Mouse (Mus musculus) lung, embryonic 15.5 days (tissue): ENCODE data around the gene Pcolce. TPM values are rescaled to one million over a fixed set of nuclear protein-coding genes. Genes with fewer than 3 reads are reported as not detected.

Experiments
- ATAC-seq: fragments of 200-750 bp; cut with Nextera tagmentation; 2 replicates; pipeline ENCODE4 v1.8.0; 2017; ENCODE audit warnings: moderate number of reproducible peaks, borderline replicate concordance; ENCODE audit not compliant: low FRiP score, low TSS enrichment; ENCODE audit errors: extremely low read depth
- H3K27ac ChIP-seq: fragments of 300-500 bp; sonication (generic); 2 replicates; pipeline ENCODE4 v1.5.1; 2015; ENCODE audit warnings: moderate library complexity, mild to moderate bottlenecking, inconsistent platforms
- H3K27me3 ChIP-seq: fragments of 300-500 bp; sonication (generic); 2 replicates; pipeline ENCODE4 v1.6.1; 2015; ENCODE audit warnings: inconsistent platforms
- H3K36me3 ChIP-seq: fragments of 300-500 bp; sonication (generic); 2 replicates; pipeline ENCODE4 v1.6.1; 2015; ENCODE audit warnings: inconsistent platforms
- H3K4me1 ChIP-seq: fragments of 300-500 bp; sonication (generic); 2 replicates; pipeline ENCODE4 v1.6.1; 2015; ENCODE audit warnings: inconsistent platforms
- H3K4me2 ChIP-seq: fragments of 300-500 bp; sonication (generic); 2 replicates; pipeline ENCODE4 v1.6.1; 2015; ENCODE audit warnings: inconsistent platforms, mild to moderate bottlenecking, moderate library complexity
- H3K4me3 ChIP-seq: fragments of 300-500 bp; sonication (generic); 2 replicates; pipeline ENCODE4 v1.5.1; 2015; ENCODE audit warnings: mild to moderate bottlenecking, inconsistent platforms
- H3K9ac ChIP-seq: fragments of 300-500 bp; sonication (generic); 2 replicates; pipeline ENCODE4 v1.6.1; 2015; ENCODE audit warnings: inconsistent platforms
- H3K9me3 ChIP-seq: fragments of 300-500 bp; sonication (generic); 2 replicates; pipeline ENCODE4 v1.6.1; 2016; ENCODE audit warnings: inconsistent platforms
- WGBS: fragments of 180-500 bp; shearing (Covaris S2); methylation state at CpG from one replicate; pipeline ENCODE4 v1.1.7; 2015; 5-methylcytosine and 5-hydroxymethylcytosine counted together
- polyA plus RNA-seq: library from polyadenylated mRNA; unstranded; fragments of >200 nt; fragmentation: Nextera tagmentation; extraction: Ambion mirVana; gene quantifications from 2 replicates; pipeline ENCODE4 v1.2.1, GENCODE M21; 2015

Gene Pcolce
- polyA plus RNA-seq, 1 experiment from 2014 or later, result 130 TPM

GRCm38 (mm10) chr5:137562965-137563364 lies 50.6 kb downstream of the Pcolce start:
- Histone ChIP-seq H3K27ac (no peak overlapping the region), H3K27me3 (no peaks in the 10 kb centered on the region), H3K4me3 (no peak overlapping the region), H3K9me3 (no peaks in the 10 kb centered on the region), H3K9ac (no peak overlapping the region), H3K4me1 (no peaks in the 10 kb centered on the region), H3K36me3 (no peaks in the 10 kb centered on the region), H3K4me2 (no peak overlapping the region)
- WGBS, result 51% methylated on average over 10 of the region's 10 CpGs
- ATAC-seq, result no peak

DNA sequence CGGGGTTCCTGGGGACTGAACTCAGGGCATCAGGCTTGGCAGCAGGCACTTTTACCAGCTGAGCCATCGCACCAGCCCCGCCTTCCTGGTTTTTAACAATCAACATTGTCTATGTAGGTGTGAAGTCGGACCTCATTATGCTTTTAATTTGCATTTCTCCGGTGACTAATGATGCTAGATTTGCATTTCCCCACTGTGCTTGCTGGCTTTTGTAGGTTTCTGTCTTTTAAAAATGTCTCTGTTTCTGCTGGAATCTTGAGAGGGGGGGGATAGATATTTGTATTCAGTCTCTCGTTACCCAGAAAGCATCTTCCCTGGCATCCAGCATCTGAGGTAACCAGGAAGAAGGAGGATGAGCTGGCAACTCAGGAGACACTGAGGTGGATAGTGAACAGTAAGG lies 52.0 kb downstream of the Pcolce start:
- no peak for ATAC-seq
- no peaks in the 10 kb centered on the region for H3K27me3 ChIP-seq
- no peak overlapping the region for H3K4me3 ChIP-seq
- H3K27ac ChIP-seq, result no peak overlapping the region
- no peak overlapping the region for H3K4me2 ChIP-seq
- H3K9me3 ChIP-seq, result no peaks in the 10 kb centered on the region
- H3K4me1 ChIP-seq, result no peaks in the 10 kb centered on the region
- no peak overlapping the region for H3K9ac ChIP-seq
- WGBS, result 57% methylated on average over 6 of the region's 6 CpGs
- H3K36me3 ChIP-seq, result no peaks in the 10 kb centered on the region

Other genes starting within 250 kb of the Pcolce start
- gene Zan, start 136.7 kb downstream of the Pcolce start, polyA plus RNA-seq, result 0.26 and 0.35 TPM in 2 replicates
- 54.1 and 58.4 TPM in 2 replicates for gene Pop7, start 111.3 kb downstream of the Pcolce start, polyA plus RNA-seq
- 11.8 and 12.1 TPM in 2 replicates for gene Gigyf1, start 95.2 kb downstream of the Pcolce start, polyA plus RNA-seq
- 0.55 and 0.66 TPM in 2 replicates for gene Epo, start 80.5 kb downstream of the Pcolce start, polyA plus RNA-seq
- gene Gnb2, start 80.3 kb downstream of the Pcolce start, polyA plus RNA-seq, result 414 and 437 TPM in 2 replicates
- 0.24 and 0.71 TPM in 2 replicates for gene Actl6b, start 60.3 kb downstream of the Pcolce start, polyA plus RNA-seq
- 0.31 and 0.40 TPM in 2 replicates for gene Tfr2, start 43.9 kb downstream of the Pcolce start, polyA plus RNA-seq
- 31.6 and 32.8 TPM in 2 replicates for gene Mospd3, start 12.7 kb downstream of the Pcolce start, polyA plus RNA-seq
- 0.08 and 0.21 TPM in 2 replicates for gene Fbxo24, start 15.2 kb upstream of the Pcolce start, polyA plus RNA-seq
- gene Lrch4, start 15.3 kb upstream of the Pcolce start, polyA plus RNA-seq, result 35.7 and 37.1 TPM in 2 replicates
- 9.4 and 9.6 TPM in 2 replicates for gene Gm20605, start 15.4 kb upstream of the Pcolce start, polyA plus RNA-seq
- 6.5 and 8.3 TPM in 2 replicates for gene Sap25, start 27.6 kb upstream of the Pcolce start, polyA plus RNA-seq
- gene Irs3, start 31.9 kb upstream of the Pcolce start, polyA plus RNA-seq, result 0.06 TPM in 1 of 2 replicates, not detected in the other
- gene Agfg2, start 70.9 kb upstream of the Pcolce start, polyA plus RNA-seq, result 15.5 and 16.7 TPM in 2 replicates
- gene Nyap1, start 127.8 kb upstream of the Pcolce start, polyA plus RNA-seq, result 1.6 and 1.8 TPM in 2 replicates
- 136 and 150 TPM in 2 replicates for gene Tsc22d4, start 131.9 kb upstream of the Pcolce start, polyA plus RNA-seq
- gene Ppp1r35, start 165.1 kb upstream of the Pcolce start, polyA plus RNA-seq, result 33.7 and 33.9 TPM in 2 replicates
- gene Mepce, start 173.9 kb upstream of the Pcolce start, polyA plus RNA-seq, result 11.5 and 12.3 TPM in 2 replicates
- gene Zcwpw1, start 174.0 kb upstream of the Pcolce start, polyA plus RNA-seq, result 23.1 and 28.2 TPM in 2 replicates
- gene Pilra, start 222.5 kb upstream of the Pcolce start, polyA plus RNA-seq, result 3.4 and 4.0 TPM in 2 replicates
- gene Pilrb1, start 244.3 kb upstream of the Pcolce start, polyA plus RNA-seq, result 0.76 and 0.78 TPM in 2 replicates